Mouse (Mus musculus): Measurements from ENCODE around the gene Rasal1.

Rasal1 gene

DNA sequence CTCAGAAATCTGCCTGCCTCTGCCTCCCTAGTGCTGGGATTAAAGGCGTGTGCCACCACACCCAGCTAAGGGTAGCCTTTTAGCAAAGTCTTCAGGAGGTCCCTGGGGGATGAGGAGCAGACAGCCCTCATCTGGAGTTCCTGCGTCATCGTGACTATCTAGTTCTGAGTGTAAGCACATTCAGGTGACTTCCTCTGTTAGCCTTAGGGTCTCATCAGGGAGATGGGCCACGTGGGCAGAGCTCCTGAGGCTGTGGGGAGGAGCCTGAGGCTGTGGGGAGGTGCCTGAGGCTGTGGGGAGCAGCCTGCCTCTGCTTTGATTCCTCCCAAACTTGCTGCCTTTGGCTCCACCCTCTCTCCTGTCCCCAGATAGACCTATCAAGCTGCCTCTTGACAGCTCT, 48.3 kb downstream of the Rasal1 start:
- no peak for DNase-seq

DNA sequence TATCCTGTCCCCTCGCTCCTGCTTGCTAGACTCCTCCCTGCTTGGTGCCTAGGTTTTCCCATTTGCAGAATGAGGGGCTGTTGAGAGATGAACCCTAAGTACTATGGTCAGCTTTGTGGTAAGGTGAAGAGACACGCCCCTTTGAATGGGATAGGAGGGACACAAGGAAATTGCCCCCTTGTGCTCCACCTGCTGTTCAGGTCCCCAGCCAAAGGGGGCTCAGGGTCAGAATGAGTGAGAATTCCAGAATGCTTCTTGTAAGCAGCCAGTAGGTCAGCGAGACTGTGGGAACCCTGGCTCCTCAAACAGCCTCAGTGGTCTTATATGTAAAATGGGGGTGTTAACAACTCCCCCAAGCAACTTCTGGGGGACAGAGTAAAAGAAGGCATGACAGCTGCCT, 49.6 kb downstream of the Rasal1 start:
- no peak for DNase-seq

DNA sequence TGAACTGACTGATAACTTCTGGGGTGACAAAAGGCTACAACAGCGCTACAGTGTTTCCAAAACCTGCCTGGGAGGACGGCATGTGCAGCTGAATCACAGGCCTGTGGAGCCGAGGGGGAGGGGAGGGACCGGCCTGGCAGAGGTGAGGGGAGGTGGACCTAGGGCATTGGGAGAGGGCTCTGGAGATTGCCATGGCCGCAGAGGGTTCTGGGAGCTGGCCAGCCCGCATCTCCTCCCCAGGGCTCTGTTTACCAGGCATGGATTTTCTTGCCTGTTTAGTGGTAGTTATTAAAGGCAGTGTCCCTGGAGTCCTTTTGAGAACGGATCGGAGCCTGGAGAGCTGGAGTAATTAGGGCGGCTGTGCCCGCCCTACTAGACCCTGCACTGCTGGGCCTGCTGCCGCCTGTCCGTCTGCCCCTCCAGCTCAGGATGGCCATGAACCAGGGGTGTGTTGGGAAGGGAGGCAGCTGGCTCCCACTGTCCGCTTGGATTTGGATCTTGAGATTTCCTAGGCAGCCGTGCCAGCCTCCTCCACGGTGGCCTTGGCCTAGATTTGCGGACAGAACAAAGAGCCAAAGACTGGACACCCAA, 50.3 kb downstream of the Rasal1 start:
- no peak for DNase-seq

DNA sequence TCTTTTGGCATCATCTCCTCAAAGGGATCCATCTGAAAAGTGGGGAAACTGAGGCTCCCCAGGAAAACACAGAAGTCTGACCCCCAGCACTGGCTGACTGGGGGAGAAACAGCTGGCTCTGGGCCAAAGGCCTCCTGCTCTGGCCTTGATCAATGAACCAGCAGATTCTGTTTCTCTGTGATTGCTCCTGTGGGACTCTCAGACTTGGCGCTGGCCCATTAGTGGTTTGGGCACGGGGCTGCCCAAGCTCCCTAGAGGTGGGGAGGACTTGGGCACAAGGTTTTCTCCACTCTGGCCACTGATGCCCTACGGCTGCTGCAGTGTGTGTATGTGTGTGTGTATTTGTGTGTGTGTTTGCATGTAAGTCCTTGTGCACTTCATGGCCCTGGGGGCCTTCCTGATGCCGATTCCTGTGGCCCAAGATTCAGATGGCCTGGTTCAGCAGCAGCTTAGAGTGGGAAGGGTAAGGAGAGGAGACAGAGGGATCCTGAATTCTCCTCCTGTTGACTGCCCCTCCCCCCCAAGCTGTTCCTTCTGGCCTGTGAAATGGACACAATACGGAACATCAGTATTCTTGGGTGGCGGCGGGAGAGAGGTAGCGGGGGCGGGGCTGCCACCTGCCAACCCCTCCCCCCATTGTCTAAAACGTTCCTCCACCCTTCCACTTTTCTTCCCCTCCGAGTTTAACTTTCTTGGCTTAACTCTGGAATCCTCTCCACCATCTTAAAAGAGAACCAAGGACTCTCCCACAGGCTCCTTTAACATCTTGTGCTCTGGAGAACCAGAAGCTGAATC, 52.6 kb downstream of the Rasal1 start:
- DNase-seq = no peak

DNA sequence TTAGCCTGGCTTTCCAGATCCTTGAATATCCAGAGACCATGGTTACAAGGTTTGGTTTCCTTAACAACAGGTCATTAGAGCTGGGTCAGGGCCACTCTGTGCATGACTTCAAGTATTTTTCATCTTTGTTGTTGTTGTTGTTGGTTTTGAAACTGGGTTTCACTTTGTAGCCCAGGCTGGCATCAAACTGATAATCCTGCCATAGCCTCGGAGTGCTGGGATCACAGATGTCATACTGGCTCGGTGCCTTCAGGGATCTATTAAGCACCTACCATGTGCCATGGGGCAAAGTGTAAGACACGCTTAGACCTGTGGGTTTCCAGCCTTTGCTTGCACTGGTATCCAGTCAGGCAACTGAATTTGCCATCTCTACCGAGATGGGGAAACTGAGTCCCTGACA, 53.8 kb downstream of the Rasal1 start:
- DNase-seq = no peak

DNA sequence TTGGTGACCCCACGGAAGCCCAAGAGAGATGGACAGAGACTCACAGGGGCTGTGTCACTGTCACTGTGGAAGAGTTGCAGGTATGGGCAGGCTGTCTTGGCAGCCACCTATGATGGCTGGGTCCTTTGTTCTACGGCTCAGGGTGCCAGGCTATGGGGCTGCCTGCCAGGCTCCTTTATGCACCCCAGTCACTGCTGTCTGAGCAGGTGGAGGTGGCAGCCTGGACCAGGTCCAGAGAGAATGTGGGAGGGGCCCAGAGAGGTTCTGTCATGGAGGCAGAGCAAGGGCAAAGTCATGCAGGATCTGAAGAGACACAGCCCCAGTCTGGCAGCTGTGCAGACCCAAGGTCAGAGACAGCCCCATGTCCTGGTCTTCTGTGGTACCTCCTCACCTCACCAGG, 54.4 kb downstream of the Rasal1 start:
- peak in 1 of 2 experiments; percentile 27 for DNase-seq

DNA sequence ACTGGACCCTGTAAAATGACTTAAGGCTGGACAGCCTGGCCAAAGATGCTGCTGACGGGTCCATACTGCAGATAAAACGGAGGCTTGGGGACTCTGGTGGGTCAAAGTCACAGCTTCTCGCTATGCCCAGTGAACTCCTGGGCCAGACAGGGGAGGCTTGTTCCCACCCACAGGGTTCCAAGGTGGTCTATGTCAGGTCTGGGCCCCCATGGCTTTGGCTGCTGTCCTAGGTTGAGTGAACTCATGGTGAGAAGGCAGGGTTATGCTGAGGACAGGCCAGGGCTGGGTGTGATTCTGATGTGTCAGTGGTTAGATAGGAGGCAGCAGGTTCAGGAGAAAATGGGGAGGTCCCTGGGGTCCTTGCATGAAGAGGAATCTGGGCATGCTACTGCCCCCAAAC, 55.0 kb downstream of the Rasal1 start:
- no peak for DNase-seq

DNA sequence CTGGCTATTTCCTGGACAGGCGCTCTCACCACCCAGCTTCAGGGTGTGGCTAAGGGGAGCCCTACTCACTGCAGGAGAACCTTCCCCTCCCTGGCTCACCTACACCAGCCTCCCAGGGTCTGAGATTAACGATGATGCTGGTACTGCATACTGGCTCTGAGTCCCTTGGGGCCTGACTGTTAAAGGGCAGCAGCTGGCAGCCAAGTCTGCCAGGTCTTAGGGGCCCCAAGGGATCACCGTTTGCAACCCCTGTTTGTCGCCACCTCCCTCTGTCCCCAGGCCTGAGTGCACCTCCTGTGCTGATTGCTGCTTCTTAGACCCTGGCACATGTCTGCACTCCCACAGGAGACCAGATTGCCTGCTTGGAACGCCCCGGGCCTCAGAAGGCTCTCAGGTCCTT, 55.8 kb downstream of the Rasal1 start:
- no peak for DNase-seq

DNA sequence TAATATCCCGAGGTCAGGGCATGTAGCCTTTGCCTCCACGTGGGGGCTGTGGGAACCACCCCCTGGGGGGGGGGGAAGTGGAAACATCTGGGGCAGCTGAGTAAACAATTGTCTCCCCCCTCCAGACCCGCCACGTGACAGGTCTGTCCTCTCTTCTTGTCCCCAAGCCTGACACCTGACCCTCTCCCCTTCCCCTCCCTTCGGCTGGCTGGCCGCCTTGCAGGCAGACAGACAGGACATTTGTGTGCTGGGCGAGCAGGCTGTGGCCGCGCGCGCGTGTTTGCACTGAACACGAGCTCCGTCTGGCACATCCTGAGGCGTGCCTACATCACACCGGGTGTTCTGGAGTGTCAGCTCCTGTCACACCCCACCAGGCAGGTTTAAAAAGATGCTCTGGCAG, 57.9 kb downstream of the Rasal1 start:
- no peak for DNase-seq

DNA sequence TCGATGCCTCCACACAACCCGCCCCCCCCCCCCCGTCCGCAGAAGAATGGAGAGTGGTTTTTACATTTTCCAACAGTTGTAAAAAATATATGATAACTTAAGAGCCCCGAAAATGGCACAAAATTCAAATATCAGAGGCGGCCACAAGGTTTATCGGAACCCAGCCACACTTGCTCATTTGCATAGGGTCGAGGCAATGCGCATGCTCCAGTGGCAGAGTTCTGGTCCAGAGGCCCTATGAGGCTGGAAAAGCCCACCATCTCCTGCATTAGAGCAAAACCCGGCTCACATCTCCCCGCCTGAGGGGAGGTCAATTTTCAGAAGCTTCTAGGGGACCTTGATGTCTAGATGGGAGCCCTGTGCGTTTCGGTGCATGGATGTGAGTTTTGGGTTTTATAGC, 58.4 kb downstream of the Rasal1 start:
- DNase-seq = no peak

DNA sequence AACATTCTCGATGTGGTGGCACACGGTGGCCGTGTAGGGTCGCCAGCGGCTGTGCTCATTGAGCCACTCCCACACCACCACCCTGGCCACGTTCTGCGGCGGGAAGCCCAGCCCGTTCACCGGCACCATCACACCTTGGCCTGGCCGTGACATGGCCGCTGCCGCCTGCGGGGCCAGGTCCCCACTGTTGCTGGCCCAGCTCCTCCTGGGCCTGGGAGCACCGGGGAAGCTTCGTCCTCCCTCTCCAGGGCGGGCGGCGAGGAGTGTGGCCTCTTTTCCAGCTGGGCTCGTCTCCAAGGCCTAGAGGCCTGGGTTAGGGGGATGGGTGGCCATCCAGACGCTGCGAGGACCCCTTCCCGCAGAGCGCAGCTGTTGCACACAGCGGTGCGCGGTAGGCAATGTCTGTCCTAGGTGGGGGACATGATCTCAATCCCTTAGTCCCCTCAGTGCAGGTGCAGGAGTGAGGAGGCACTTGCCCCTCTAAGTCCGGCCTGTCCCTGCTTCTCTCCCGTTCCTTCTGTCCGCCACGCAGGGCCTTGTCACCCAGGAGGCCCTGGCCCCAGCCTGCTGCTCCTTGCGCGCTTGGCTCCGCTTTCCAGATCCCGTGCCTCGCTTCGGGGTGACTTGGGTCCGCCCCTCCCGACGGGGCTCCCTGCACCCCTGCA, 61.7 kb downstream of the Rasal1 start:
- no peak for DNase-seq

DNA sequence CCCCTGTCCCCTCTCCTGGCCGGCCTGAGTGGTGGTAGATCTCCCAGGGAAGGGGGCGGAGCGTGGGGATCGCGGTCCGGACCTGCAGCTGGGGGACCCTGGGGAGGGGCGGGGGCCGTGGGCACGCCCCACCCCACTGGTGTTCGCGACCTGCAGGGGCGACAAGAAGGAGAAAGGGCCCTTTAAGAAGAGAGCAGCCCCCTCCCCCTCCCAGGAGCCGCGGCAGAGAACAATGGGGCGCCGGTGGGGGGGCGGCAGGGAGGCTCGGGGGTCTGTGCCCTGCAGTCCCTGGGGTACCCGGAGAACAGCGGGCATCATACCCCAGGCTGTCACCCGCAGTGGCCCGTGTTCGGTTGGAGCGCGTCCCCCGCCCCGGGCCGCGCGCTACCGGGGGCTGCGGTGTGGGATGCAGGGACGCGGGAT, 62.2 kb downstream of the Rasal1 start:
- no peak for DNase-seq

DNA sequence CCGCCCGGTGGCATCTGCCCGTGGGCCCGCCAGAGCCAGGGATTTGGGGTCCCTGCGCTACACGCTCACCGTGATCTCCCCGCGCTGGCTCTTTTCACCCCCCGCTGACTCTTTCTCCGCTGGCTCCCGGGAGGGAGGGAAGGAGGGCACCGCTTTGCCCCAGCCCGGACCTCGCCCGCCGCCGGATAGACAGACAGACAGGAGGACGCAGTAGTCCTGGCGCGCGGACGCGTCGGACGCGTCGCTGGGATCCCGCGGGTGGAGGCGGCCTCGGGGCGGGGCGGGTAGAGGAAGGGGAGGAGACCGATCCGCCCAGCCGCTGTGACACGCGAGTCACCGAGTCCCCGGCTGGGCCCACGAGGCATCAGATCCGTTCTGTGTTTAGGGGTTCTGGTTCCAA, 62.8 kb downstream of the Rasal1 start:
- no peak for DNase-seq

DNA sequence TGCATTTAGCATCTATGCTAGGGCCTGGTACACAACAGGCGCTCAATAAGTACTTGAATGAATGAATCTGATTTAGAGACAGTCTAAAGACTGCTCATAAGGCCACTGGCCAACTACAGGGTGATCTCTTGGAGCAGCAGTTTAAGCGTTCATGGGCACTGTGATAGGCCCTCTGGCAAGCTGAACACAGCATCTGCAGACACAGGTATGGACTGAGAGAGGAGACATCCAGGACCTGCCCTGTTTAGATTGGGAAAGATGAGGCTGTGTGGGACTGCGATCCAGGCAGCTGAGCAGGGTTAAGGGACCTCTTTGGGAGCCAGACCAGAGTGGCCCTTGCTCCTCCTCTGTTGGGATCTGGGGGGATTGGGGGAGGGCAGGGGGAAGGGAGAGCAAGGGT, 63.2 kb downstream of the Rasal1 start, which contains the start of gene Dtx1:
Dtx1 (minus strand) TSS at position 101 of the 400 bp plus-strand sequence.
- no peak for DNase-seq

DNA sequence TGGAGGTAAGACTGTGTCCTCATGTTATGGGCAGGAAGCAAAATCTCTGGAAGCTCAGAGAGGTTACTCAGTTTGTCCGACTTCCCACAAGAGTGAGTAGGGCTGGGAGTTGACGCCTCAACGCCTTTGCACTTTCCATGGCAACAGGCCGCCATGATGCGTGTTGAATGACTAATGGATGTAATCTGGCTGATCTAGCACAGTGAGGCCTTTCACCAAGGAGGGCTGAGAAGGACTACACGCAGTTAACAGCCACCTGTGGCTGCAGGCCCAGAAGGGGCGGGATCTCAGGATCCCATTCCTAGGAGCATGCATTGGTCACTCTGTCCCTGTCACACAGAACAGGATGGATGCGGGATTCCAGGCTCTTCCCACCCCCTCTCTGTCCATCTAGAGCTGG, 64.1 kb downstream of the Rasal1 start:
- DNase-seq = no peak

DNA sequence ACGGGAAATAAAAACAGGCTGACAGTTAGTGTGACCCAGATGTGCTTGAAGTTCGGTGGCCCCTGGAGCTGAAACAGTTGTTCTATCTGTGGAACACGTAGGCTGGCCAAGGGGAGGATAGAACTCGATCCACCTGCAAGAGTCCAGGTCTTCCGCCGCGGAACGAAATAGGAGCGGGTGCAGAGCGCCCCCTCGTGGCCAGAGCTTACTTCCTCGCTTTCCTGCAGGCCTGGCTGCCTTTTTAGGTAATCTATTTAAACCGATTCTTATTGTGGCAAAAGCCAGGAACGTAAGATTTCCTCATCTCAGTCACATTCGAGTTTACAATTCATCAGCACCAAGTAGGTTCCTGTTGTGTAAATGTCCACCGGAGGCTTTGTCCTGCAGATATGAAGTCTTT, 65.7 kb downstream of the Rasal1 start:
- peak; percentile 32 to 65 for DNase-seq

DNA sequence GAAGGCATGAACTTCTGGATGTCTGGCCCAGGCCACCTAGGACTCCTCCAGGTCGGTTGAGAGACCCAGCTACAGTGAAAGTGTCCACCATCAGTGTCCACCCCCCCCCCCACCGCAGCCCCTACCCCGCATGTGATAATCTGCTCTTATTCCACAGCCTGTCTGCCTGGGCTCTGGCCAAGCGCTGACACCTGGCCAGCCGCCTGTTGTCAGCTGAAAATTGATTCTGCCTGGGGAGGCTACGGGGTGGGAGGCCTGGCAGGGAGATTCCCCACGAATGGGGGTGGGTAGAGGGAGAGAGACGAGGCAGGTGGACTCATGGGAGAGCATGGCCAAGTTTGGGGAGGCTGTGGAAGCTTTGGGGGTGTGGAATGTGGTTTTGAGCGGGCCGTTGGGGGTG, 68.5 kb downstream of the Rasal1 start:
- no peak for DNase-seq

DNA sequence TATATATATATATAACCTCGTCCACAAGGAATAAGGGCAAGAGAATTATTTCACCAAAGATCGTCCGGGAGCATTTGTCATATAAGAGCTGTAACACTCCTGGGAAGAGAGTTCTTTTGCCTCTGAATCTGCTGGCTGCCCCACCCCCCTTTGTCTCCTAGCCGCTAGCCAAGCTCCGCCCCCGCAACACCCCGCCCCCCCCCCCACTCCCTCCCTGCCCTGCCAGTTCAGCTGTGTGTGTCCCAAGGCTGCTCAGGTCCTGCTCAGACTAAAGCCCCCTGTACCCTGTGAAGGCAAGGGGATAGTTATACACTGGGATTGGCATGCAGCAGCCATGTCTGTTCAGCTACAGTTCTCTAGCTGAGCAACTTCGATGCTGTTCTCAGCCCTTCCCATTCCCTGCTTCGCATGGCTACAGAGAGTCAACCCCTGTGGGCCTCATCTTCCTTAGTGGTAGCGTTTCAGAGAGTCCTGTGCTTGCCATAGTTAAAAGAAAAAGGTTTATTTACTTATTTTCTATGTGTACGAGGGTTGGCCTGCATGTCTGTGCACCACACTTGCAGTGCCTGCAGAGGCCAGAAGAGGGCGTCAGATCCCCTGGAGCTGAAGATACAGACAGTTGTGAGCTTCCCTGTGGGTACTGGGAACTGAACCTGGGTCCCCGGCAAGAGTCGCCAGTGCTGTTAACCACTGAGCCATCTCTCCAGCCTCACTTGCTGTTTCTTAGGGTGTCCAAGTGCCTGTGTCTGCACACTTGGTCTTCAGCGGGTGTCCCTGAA, 70.2 kb downstream of the Rasal1 start:
- DNase-seq = no peak

DNA sequence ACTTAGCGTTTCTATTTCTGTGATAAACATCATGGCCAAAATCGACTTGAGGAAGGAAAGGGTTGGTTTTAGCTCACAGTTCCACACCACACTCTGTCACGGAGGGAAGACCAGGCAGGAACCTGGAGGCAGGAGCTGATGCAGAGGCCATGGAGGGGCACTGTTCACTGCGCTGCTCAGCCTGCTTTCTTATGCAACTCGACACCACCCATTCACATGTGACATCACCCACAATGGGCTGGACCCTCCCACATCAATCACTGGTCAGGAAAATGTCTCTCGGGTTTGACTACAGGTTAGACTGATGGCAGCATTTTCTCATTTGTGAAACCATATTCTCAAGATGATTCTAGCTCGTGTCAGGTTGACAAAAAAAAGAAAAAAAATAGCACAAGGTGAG, 72.4 kb downstream of the Rasal1 start:
- no peak for DNase-seq

DNA sequence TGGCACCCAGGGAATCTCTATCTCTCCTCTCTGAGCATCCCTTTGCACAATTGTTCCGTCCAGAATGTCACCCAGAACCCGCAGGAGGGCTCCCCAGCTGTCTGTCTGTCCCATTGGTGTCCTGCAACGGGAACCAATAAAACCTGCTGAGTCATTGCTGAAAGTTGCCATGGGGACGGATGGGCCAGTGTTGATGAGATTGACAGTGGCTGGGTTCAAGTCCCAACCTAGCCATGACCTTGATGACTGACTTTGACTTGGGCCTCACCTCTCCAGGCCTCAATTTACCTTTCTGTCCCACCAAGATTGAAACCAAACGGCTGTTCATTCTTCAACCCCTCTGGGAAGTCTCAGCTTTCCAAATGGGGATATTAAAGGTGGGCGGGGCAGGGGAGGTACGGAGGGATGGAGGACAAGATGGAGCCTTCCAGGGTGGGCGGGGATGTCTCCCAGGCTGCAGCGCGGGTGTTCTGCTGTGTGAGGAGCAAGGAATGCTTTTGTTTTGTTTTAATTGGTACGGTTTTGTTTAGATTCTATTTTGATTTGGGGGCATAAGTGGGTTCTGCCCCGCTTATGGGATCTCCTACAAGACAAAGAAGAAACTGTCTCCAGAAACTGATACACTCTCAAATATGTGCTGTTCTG, 77.3 kb downstream of the Rasal1 start:
- DNase-seq = no peak
